ENCODE assay signal across 29 mouse cellular contexts in the genomic region with DNA sequence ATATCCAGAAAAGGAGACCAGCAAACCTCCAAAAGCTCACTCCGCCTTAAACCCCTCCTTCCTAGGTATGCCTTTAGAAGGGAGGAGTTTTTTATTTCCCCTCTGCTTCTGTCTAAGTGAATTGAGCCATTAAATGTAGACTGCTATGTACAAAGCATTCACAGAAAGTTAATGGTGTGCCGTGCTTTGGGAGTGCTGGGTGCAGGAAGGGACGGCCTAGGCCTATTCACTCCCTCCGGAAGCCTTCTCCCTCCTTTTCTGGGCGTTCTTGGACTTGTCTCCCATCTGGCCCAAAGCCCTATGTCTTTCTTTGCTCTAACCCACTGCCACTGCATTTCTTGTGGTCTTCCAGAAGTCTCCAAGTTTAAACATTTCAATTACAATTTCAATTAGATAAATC.
DNase-seq lines count a peak whose midpoint lies in the region; ATAC-seq lines count a peak whose summit lies in the region.
"Had no signal": no experiment of that assay in that cellular context is flagged by ENCODE, and none has a peak within 500 bp of the region (broad histone marks: within the 10 kb centered on the region; RNA-seq: fewer than 3 reads in every experiment).

No protein-coding gene starts in this region.

- no peaks in the 10 kb centered on the region for H3K9me3 ChIP-seq in hindbrain, embryonic 15.5 days
- H3K9me3 ChIP-seq in hindbrain, embryonic 10.5 days, result no peaks in the 10 kb centered on the region
- no peaks in the 10 kb centered on the region for H3K9me3 ChIP-seq in midbrain, embryonic 11.5 days (ENCODE audit: control insufficient read depth, low read length)
- H3K9me3 ChIP-seq in midbrain, embryonic 10.5 days (replicated peaks), result no peaks in the 10 kb centered on the region
- H3K9me3 ChIP-seq: embryonic facial prominence, embryonic 13.5 days; heart, embryonic 12.5 days; limb, embryonic 10.5 days; limb, embryonic 15.5 days; liver, embryonic 13.5 days; midbrain, embryonic 15.5 days had no signal

- peaks cover 7% of the 10 kb centered on the region for H3K36me3 ChIP-seq in hindbrain, embryonic 15.5 days
- H3K36me3 ChIP-seq in hindbrain, embryonic 10.5 days, result peaks cover 57% of the 10 kb centered on the region
- H3K36me3 ChIP-seq in midbrain, embryonic 11.5 days (ENCODE audit: control insufficient read depth, insufficient read depth, low read length), result peaks cover 7% of the 10 kb centered on the region; the same call in 1 of the 2 replicates
- peaks cover 51% of the 10 kb centered on the region for H3K36me3 ChIP-seq in midbrain, embryonic 10.5 days
- H3K36me3 ChIP-seq: G1E; heart, embryonic 12.5 days; limb, embryonic 15.5 days; liver, embryonic 13.5 days had no signal

- no peak overlapping the region for H3K27ac ChIP-seq in hindbrain, embryonic 15.5 days (replicated peaks)
- no peak overlapping the region for H3K27ac ChIP-seq in hindbrain, embryonic 10.5 days
- H3K27ac ChIP-seq in midbrain, embryonic 11.5 days (ENCODE audit: low read depth, low read length), result no peak overlapping the region
- no peak overlapping the region for H3K27ac ChIP-seq in midbrain, embryonic 10.5 days (replicated peaks)
- H3K27ac ChIP-seq: embryonic facial prominence, embryonic 13.5 days; limb, embryonic 10.5 days; limb, embryonic 15.5 days; liver, embryonic 13.5 days; macrophage; midbrain, embryonic 15.5 days had no signal

- no peak overlapping the region for H3K4me2 ChIP-seq in hindbrain, embryonic 15.5 days
- no peak overlapping the region for H3K4me2 ChIP-seq in midbrain, embryonic 11.5 days
- H3K4me2 ChIP-seq: embryonic facial prominence, embryonic 13.5 days; heart, embryonic 12.5 days; limb, embryonic 15.5 days; liver, embryonic 13.5 days; midbrain, embryonic 15.5 days had no signal

- 67% methylated on average over 5 of the region's 5 CpGs for WGBS in hindbrain, embryonic 15.5 days
- 89% methylated on average over 5 of the region's 5 CpGs for WGBS in hindbrain, embryonic 10.5 days
- WGBS in midbrain, embryonic 11.5 days, result 75% methylated on average over 5 of the region's 5 CpGs
- WGBS in midbrain, embryonic 10.5 days, result 86% methylated on average over 5 of the region's 5 CpGs

- H3K4me1 ChIP-seq in hindbrain, embryonic 15.5 days (replicated peaks), result peaks cover 5% of the 10 kb centered on the region
- peaks cover 5% of the 10 kb centered on the region for H3K4me1 ChIP-seq in hindbrain, embryonic 10.5 days (replicated peaks)
- H3K4me1 ChIP-seq in midbrain, embryonic 11.5 days (ENCODE audit: control insufficient read depth, insufficient read depth, low read length), result peaks cover 3% of the 10 kb centered on the region; the same call in 1 of the 2 replicates
- peaks cover 10% of the 10 kb centered on the region for H3K4me1 ChIP-seq in midbrain, embryonic 10.5 days
- H3K4me1 ChIP-seq: liver, embryonic 13.5 days had no signal

- H3K4me3 ChIP-seq in hindbrain, embryonic 15.5 days, result no peak overlapping the region
- no peak overlapping the region for H3K4me3 ChIP-seq in hindbrain, embryonic 10.5 days
- no peak overlapping the region for H3K4me3 ChIP-seq in midbrain, embryonic 11.5 days (ENCODE audit: low read depth, low read length)
- H3K4me3 ChIP-seq in midbrain, embryonic 10.5 days, result no peak overlapping the region
- H3K4me3 ChIP-seq: embryonic facial prominence, embryonic 13.5 days; heart, embryonic 12.5 days; limb, embryonic 10.5 days; limb, embryonic 15.5 days; liver, embryonic 13.5 days; midbrain, embryonic 15.5 days had no signal

- peak; percentile 59; the same call in 1 of the 2 replicates for ATAC-seq in hindbrain, embryonic 15.5 days (ENCODE audit: low FRiP score, low read depth)
- no peak for ATAC-seq in midbrain, embryonic 11.5 days (ENCODE audit: low FRiP score)
- ATAC-seq: intestine, postnatal 0 days; lung, postnatal 0 days; midbrain, embryonic 15.5 days had no signal

- no peaks in the 10 kb centered on the region for H3K27me3 ChIP-seq in hindbrain, embryonic 15.5 days
- H3K27me3 ChIP-seq in hindbrain, embryonic 10.5 days (ENCODE audit: insufficient read depth, poor library complexity, severe bottlenecking), result no peaks in the 10 kb centered on the region
- H3K27me3 ChIP-seq in midbrain, embryonic 11.5 days (ENCODE audit: control insufficient read depth, insufficient read depth, low read length), result no peaks in the 10 kb centered on the region; the same call in 1 of the 2 replicates
- peaks cover 8% of the 10 kb centered on the region; the same call in 1 of the 2 replicates for H3K27me3 ChIP-seq in midbrain, embryonic 10.5 days (ENCODE audit: low read depth, poor library complexity, severe bottlenecking)
- H3K27me3 ChIP-seq: embryonic facial prominence, embryonic 13.5 days; heart, embryonic 12.5 days; limb, embryonic 15.5 days; liver, embryonic 13.5 days; midbrain, embryonic 15.5 days had no signal

- no peak overlapping the region for H3K9ac ChIP-seq in hindbrain, embryonic 15.5 days
- no peak overlapping the region for H3K9ac ChIP-seq in midbrain, embryonic 11.5 days (ENCODE audit: low read length)
- H3K9ac ChIP-seq: embryonic facial prominence, embryonic 13.5 days; heart, embryonic 12.5 days; limb, embryonic 15.5 days; liver, embryonic 13.5 days; midbrain, embryonic 15.5 days had no signal

- DNase-seq in hindbrain, embryonic 10.5 days (ENCODE audit: low spot score), result no peak
- peak; percentile 61 for DNase-seq in midbrain, embryonic 11.5 days (ENCODE audit: low spot score, missing footprints)
- DNase-seq in midbrain, embryonic 10.5 days (ENCODE audit: low spot score), result no peak
- DNase-seq in R1 (ENCODE audit: low read depth, low spot score), result peak; percentile 65
- peak; percentile 20 for DNase-seq in brain, embryonic 18.5 days (ENCODE audit: low read depth, low spot score)
- DNase-seq in spleen, postnatal 10 days (ENCODE audit: low spot score in 2 of 2), result no peak
- no peak for DNase-seq in gastrocnemius, adult 8-10 months (ENCODE audit: low spot score in 2 of 2)
- DNase-seq: adrenal gland, postnatal 14 days; B cell, adult 2 months; cerebellum, adult 18-20 months; gastrocnemius, postnatal 25 days; heart, adult 18-20 months; heart, postnatal 4 days; kidney, adult 9 months; kidney, postnatal 25 days; layer of hippocampus, postnatal 36 days; liver, embryonic 13.5 days; lung, adult 18-20 months; right cerebral cortex, adult 18-20 months had no signal

Comparison
In these comparisons a context has a peak if more than half of its experiments do, and no peak if none do; other contexts are left out.
1. DNase-seq: peak in midbrain, embryonic 11.5 days (single experiment), R1 (single experiment) and brain, embryonic 18.5 days (single experiment); none in hindbrain, embryonic 10.5 days (single experiment), midbrain, embryonic 10.5 days (single experiment), spleen, postnatal 10 days (0 of 2) and gastrocnemius, adult 8-10 months (0 of 2).